Mouse (Mus musculus): ENCODE data around the gene Agpat2. TPM values are rescaled to one million over a fixed set of nuclear protein-coding genes. Genes with fewer than 3 reads are reported as not detected.

Agpat2 gene
- polyA plus RNA-seq, 1 experiment from 2014 or later: 10.2 TPM

DNA sequence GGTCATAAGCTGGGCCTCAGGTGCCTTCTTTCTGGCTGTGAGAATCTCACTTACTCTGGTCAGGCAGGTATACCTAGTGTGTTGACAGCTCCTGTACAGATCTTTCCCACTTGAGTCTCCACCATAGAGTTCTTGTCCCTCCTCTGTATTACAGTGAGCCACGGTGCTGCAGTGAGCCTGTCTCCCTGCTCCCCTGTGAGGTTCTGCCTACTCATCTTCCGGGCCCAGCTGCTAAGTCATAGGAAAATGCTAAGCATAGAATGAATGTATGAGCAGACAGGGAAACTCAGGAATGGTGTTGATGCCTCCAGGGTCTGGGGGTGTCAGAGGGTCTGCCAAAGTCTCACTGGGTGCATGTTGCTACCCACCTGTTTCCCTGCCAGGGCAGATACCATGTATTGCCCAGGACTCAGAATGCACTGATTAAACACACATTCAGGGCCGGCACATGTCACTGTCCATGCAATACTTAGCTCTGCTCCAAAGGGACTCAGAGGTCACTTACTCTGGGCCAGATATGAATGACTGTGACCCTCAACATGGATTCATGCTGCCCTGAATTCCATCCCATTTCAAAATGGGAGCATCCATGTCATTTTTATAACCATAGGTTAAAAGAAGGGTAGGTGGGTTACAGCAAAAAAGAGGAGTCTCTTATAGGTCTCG, 11.4 kb upstream of the Agpat2 start:
- Histone ChIP-seq H3K27me3 (ENCODE audit: poor library complexity, severe bottlenecking) (no peaks in the 10 kb centered on the region; the same call in 1 of the 2 replicates), H3K4me3 (no peak overlapping the region), H3K9me3 (no peaks in the 10 kb centered on the region), H3K4me1 (peaks cover 7% of the 10 kb centered on the region), H3K27ac (no peak overlapping the region), H3K36me3 (replicated peaks) (no peaks in the 10 kb centered on the region)
- DNase-seq (ENCODE audit: extremely low spot score, low spot score): no peak
- 87% methylated on average over 4 of the region's 4 CpGs for WGBS

DNA sequence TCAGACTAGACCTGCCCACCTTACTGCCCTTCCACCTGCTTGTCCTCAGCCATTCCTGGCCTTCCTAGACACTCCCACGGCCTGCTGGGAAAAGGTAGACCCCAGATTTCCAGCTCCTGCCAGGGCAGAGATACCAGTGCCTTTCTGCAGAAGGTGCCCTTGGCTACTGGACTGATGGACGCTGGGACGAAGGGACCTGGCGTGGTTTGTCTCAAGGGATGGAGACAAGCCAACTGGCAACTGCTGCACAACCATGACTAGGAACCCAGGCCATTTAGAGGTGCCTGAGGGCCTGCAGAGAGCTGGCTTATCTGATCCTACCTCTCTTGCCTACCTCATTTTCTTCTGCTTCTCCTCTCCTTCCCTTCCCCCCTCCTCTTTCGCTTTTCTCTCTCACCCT, 10.7 kb upstream of the Agpat2 start:
- Histone ChIP-seq H3K27ac (no peak overlapping the region), H3K9me3 (no peaks in the 10 kb centered on the region), H3K4me3 (no peak overlapping the region), H3K4me1 (peaks cover 7% of the 10 kb centered on the region), H3K36me3 (replicated peaks) (no peaks in the 10 kb centered on the region), H3K27me3 (ENCODE audit: poor library complexity, severe bottlenecking) (no peaks in the 10 kb centered on the region; the same call in 1 of the 2 replicates)
- 82% methylated on average over 5 of the region's 5 CpGs for WGBS
- DNase-seq (ENCODE audit: extremely low spot score, low spot score): no peak

DNA sequence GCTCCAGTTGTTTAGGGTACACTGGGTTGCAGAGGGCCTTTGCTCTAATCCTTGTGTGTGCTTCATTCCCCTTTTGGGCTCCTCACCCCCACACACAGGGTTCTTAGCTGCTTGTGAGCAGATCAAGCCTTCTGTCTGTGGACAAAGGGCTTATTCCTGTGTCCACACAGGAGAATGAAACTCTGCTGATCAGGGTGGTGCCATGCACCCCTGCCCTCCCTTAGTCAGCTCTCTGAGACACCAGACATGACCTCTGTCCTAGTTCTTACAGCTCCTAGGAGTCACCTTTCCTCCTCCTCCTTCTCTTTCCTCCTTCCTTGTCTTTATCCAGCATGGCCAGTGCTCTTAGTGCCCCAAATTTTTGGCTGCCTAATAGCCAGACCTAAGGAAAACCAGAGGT, 7.7 kb upstream of the Agpat2 start:
- Histone ChIP-seq H3K9me3 (no peaks in the 10 kb centered on the region), H3K4me1 (no peaks in the 10 kb centered on the region), H3K27me3 (ENCODE audit: poor library complexity, severe bottlenecking) (peaks cover 12% of the 10 kb centered on the region), H3K27ac (no peak overlapping the region), H3K36me3 (replicated peaks) (no peaks in the 10 kb centered on the region), H3K4me3 (no peak overlapping the region)
- no peak for DNase-seq (ENCODE audit: extremely low spot score, low spot score)

DNA sequence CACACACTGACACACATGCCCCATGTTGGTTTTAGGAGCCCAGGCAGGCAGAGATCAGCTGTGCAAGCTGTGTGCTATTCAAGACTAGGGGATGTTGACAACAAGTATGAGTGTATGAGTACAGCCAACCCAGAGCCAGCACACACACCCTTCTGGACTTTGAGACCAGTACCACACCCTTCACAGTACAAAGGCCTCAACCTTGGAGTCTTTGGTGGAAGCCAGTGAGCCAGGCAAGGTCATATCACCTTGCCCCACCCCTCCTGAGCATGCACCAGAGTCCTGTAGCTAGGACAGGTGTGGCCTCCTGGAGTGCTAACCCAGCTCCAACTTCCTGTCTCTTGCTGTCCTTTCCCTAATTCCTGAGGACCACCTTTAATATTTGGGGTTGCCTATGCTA, 6.8 kb upstream of the Agpat2 start:
- no peaks in the 10 kb centered on the region for H3K4me1 ChIP-seq
- no peaks in the 10 kb centered on the region for H3K9me3 ChIP-seq
- H3K27me3 ChIP-seq (ENCODE audit: poor library complexity, severe bottlenecking): peaks cover 21% of the 10 kb centered on the region
- no peak for DNase-seq (ENCODE audit: extremely low spot score, low spot score)
- H3K27ac ChIP-seq: no peak overlapping the region
- H3K4me3 ChIP-seq: no peak overlapping the region
- no peaks in the 10 kb centered on the region for H3K36me3 ChIP-seq (replicated peaks)

DNA sequence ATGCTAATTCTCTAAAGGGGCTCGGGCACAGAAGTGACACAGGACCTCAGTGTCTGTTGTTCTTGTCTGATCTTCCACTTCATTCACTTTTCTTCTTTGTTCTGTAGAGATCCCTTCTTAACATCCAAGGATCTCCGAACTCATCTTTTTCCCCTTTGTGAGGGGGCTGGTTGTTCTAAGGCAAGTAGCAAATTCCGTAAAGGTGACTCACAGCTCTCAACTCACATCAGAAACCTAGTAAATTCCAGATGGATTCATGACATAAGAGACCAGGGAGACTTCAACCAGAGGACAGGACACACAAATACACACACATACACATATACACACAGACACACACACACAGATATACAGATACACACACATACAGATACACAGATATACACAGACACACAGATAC, 6.3 kb upstream of the Agpat2 start:
- no peak for DNase-seq (ENCODE audit: extremely low spot score, low spot score)
- Histone ChIP-seq H3K4me3 (no peak overlapping the region), H3K9me3 (no peaks in the 10 kb centered on the region), H3K36me3 (replicated peaks) (no peaks in the 10 kb centered on the region), H3K27ac (no peak overlapping the region), H3K4me1 (no peaks in the 10 kb centered on the region), H3K27me3 (ENCODE audit: poor library complexity, severe bottlenecking) (peaks cover 26% of the 10 kb centered on the region)
- WGBS: 78% methylated on average over 3 of the region's 3 CpGs

DNA sequence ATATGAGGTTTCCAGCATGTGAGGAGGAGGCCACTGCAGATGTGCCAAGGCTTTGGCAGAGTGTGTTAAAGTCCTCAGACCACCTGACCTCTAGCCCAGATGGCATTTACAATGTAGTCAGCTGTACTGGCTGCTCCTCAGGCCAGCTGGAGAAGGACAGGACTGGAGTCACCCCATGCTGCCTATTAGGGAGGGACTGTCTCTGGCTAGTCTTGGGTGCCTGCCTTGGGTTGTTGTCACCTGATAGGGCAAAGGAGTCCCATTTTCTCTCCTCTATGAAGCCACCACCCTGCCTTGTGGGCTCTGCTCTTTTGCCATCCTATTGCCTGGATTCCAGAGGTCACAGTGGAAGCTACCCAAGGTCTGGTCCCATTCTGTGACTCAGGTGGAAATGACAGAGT, 5.0 kb upstream of the Agpat2 start:
- Histone ChIP-seq H3K27ac (no peak overlapping the region), H3K9me3 (no peaks in the 10 kb centered on the region), H3K27me3 (ENCODE audit: poor library complexity, severe bottlenecking) (peaks cover 38% of the 10 kb centered on the region), H3K4me1 (peaks cover 5% of the 10 kb centered on the region), H3K36me3 (replicated peaks) (no peaks in the 10 kb centered on the region), H3K4me3 (no peak overlapping the region)
- DNase-seq (ENCODE audit: extremely low spot score, low spot score): no peak

DNA sequence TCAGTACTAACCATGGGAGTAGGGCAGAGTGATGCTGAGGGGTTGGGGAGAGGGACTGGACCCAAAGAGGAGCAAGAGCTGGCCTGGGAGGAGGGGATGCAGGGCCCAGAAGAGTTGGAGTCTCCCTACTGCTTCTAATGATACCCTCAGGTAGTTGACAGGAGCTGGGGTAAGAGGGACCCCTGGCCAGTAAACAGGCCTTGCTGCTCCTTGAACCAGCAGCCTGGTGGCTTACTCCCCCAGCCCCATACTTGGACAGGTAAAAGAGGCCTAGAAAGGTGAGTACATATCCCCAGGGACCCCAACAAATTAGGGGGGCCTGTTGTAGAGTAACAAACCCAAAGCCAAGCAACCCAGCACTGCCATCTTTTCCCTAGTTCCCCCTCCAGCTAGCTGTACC, 4.6 kb upstream of the Agpat2 start:
- H3K36me3 ChIP-seq (replicated peaks): no peaks in the 10 kb centered on the region
- peaks cover 43% of the 10 kb centered on the region for H3K27me3 ChIP-seq (ENCODE audit: poor library complexity, severe bottlenecking)
- H3K27ac ChIP-seq: no peak overlapping the region
- no peaks in the 10 kb centered on the region for H3K9me3 ChIP-seq
- no peak overlapping the region for H3K4me3 ChIP-seq
- DNase-seq (ENCODE audit: extremely low spot score, low spot score): no peak
- peaks cover 10% of the 10 kb centered on the region for H3K4me1 ChIP-seq

DNA sequence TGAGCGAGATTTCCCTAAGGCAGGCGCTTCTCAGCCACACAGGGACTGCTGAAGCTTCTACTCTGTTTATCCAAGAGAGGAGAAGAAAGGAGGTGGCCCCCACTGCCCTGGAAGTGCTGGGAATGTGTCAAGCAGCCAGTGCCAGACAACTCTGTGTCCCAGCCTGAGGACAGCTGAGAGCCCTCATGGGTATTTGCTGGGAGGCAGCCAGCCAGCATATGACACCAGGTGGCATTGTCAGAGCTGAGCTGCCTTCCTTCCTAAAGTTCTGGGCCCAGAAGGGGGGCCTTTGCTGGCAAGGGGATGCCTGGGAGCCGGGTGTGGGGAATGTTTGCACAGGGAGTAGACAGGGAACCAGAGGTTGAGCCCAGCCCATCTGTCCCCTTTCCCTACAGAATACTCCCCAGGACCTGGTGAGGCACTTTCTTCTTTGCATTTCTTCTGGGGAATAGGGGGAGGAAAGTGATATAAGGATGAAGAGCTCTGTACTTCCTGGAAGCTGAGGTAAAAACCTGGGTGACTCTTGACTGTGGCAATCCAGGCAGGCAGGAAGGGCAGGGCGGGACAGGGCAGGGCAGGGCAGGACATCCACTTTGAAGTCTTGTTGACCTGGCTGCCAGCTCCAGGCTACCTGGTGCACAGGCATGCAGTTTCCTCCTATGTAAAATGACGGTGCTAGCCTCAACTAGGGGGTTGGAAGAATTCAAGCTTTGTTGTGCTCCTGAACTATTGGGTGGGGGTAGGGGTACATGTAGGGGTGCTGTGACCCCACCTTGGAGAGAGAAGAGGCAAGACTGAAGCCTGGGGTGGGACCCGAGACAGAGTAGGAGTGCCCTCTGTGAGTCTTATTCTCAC, 3.1 kb upstream of the Agpat2 start:
- no peaks in the 10 kb centered on the region for H3K36me3 ChIP-seq (replicated peaks)
- 69% methylated on average over 6 of the region's 6 CpGs for WGBS

DNA sequence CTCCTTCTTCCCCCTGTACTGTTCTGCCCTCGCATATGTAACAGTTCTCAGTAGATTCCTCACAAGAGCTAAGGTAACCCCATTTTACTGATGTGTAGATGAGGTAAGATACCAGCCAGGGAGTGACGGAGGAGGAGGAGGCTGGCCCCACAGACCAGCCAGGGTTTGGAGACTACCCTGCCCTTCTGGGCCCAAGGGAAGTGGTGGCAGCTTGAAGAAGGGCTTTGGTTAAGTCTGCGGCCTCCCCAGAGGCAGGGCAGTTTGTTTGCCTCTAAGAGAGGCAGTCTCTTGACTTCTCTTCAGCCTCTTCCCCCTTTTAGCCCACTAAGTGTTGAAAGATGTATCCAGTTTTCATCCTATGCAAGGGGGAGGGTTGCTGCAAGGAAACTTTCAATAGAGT, 2.4 kb upstream of the Agpat2 start:
- H3K27ac ChIP-seq: no peak overlapping the region
- no peak overlapping the region for H3K4me3 ChIP-seq
- H3K27me3 ChIP-seq (ENCODE audit: poor library complexity, severe bottlenecking): peaks cover 65% of the 10 kb centered on the region
- H3K9me3 ChIP-seq: no peaks in the 10 kb centered on the region
- 78% methylated on average over 3 of the region's 3 CpGs for WGBS
- DNase-seq (ENCODE audit: extremely low spot score, low spot score): no peak
- H3K4me1 ChIP-seq: peaks cover 22% of the 10 kb centered on the region
- no peaks in the 10 kb centered on the region for H3K36me3 ChIP-seq (replicated peaks)

More for the DNA sequence above, 3.1 kb upstream of the Agpat2 start:
- Histone ChIP-seq H3K4me3 (no peak overlapping the region), H3K27ac (no peak overlapping the region), H3K9me3 (no peaks in the 10 kb centered on the region), H3K4me1 (peaks cover 22% of the 10 kb centered on the region), H3K27me3 (ENCODE audit: poor library complexity, severe bottlenecking) (peaks cover 58% of the 10 kb centered on the region)
- no peak for DNase-seq (ENCODE audit: extremely low spot score, low spot score)

DNA sequence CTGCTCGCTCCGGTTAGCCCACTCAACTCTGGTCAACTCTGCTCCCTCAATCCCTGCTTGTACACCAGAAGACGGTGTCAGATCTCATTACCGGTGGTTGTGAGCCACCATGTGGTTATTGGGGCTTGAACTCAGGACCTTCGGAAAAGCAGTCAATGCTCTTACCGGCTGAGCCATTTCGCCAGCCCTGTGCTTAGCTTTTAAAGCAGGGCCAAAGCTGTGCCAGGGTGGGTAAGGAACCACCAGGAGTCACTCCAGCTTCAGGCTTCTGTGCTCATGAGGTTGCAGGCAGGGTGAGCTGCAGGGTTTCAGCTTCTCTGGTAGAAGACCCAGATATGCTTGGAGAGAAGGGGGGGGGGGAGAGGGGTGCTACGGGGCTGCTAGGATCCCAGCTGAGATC, 1.1 kb upstream of the Agpat2 start:
- Histone ChIP-seq H3K27me3 (ENCODE audit: poor library complexity, severe bottlenecking) (peaks cover 72% of the 10 kb centered on the region), H3K4me1 (peaks cover 28% of the 10 kb centered on the region), H3K36me3 (replicated peaks) (no peaks in the 10 kb centered on the region), H3K4me3 (no peak overlapping the region), H3K27ac (no peak overlapping the region), H3K9me3 (no peaks in the 10 kb centered on the region)
- no peak for DNase-seq (ENCODE audit: extremely low spot score, low spot score)
- WGBS: 87% methylated on average over 8 of the region's 8 CpGs

DNA sequence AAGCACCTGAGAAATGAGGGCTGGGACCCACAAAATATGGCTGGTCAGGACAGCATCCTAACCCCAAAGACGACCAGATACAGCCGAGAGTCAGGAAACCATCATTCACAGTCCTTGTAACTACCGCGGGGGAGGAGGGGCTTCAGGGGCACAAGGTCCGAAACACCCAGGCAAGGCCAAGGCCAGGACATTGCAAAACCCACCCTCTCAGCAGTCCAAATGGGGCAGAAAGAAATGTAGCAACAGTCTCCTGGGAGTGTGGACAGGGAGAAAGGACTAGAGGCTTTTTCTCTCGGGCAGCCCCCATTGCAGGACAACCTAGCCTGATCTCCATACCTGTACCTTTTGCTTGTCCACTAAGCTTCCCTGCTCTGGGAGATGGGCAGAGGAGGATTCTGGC, 1.1 kb downstream of the Agpat2 start:
- DNase-seq (ENCODE audit: extremely low spot score, low spot score): no peak
- 29% methylated on average over 6 of the region's 6 CpGs for WGBS
- Histone ChIP-seq H3K4me3 (peak overlapping the region; percentile 68), H3K9me3 (no peaks in the 10 kb centered on the region), H3K4me1 (peaks cover 29% of the 10 kb centered on the region), H3K27ac (peak overlapping the region; percentile 83), H3K36me3 (replicated peaks) (no peaks in the 10 kb centered on the region), H3K27me3 (ENCODE audit: poor library complexity, severe bottlenecking) (peaks cover 72% of the 10 kb centered on the region)

DNA sequence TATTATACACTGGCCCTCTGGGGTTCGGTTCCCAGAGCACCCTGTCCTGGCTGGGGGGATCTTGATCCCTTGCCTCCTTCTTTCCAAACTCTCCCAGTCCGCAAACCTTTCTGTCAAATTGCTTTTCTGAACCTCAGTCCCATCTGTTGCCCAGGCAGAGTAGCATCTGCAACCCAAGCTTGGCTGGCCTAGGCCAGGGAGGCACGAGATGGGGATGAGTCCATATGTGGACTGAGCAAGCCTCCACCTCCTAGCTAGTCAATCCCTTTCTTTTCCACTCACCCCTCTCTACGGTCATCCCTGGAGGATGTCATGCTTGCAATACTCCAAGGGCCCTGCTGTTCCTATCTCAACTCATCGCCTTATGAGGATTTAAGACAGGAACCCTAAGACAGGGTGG, 1.6 kb downstream of the Agpat2 start:
- WGBS: 87% methylated on average over 5 of the region's 5 CpGs
- DNase-seq (ENCODE audit: extremely low spot score, low spot score): no peak
- Histone ChIP-seq H3K27me3 (ENCODE audit: poor library complexity, severe bottlenecking) (peaks cover 68% of the 10 kb centered on the region), H3K9me3 (no peaks in the 10 kb centered on the region), H3K4me1 (peaks cover 29% of the 10 kb centered on the region), H3K27ac (no peak overlapping the region), H3K4me3 (0 out of 2 replicates have a peak overlapping the region, but pooled peaks have one; percentile 68), H3K36me3 (replicated peaks) (no peaks in the 10 kb centered on the region)

DNA sequence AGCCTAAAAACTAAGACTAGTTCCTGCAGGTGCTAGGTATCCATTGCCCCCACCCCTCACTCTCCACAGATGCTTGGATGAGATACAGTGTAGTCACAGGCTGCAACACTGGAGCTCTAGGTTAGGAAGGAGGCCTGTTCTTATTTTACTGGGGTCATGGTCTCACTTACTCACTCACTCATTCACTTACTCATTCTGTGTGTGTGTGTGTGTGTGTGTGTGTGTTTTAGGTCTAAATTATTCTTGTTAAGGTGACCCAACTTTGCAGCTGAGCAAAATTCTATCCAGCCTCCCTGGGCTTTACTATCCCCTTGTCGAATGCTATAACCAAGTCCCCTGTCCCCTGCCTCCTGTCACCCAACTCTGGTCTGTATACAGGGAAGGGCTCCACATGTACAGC, 2.6 kb downstream of the Agpat2 start:
- Histone ChIP-seq H3K9me3 (no peaks in the 10 kb centered on the region), H3K36me3 (replicated peaks) (no peaks in the 10 kb centered on the region), H3K27me3 (ENCODE audit: poor library complexity, severe bottlenecking) (peaks cover 57% of the 10 kb centered on the region), H3K4me3 (no peak overlapping the region), H3K4me1 (peaks cover 29% of the 10 kb centered on the region), H3K27ac (no peak overlapping the region)
- DNase-seq (ENCODE audit: extremely low spot score, low spot score): no peak
- WGBS: 100% methylated on average over 1 of the region's 1 CpGs

All from forebrain, embryonic 10.5 days (tissue).